Mouse (Mus musculus) adipocyte (in vitro differentiated cells): ENCODE measurements around the gene Tom1.

Source experiments
- DNase-seq: peaks from one replicate; pipeline ENCODE4 v3.0.0-alpha.2; 2016; ENCODE audit warnings: low spot score

Gene Tom1

GRCm38 (mm10) chr8:75033511-75034243 is at the start of gene Tom1:
Gene Tom1, plus strand, starts transcription at chr8:75033705.
- peak; percentile 99 for DNase-seq

GRCm38 (mm10) chr8:74987436-74987835 is 46.1 kb upstream of the Tom1 start:
- DNase-seq = no peak

- no peak for DNase-seq
These were observed 43.5 kb upstream of the Tom1 start for GRCm38 (mm10) chr8:74990021-74990420.

DNA sequence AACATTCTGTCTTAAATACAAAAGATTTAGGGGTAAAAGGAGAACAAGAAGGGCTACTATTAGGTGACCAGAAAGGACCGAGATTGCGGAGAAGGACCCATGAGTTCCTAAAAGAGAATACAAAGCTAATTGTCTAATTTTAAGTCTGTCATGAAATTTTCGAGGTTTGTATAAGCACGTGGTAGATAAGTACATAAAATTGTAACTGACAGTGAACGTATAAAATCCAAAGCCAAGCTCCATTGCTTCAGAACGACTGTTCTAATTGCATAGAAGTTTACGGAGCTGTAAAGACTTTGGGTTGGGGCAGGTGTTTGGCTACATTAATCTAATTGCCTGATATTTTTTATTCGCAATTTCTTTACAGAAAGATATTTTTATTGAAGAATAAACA is 40.4 kb upstream of the Tom1 start, which contains the start of gene Hmgxb4:
TSS of gene Hmgxb4 (plus strand) at position 276 of the 394 bp plus-strand sequence.
- DNase-seq = peak; percentile 21

GRCm38 (mm10) chr8:74993475-74994451 is 39.7 kb upstream of the Tom1 start:
- peak; percentile 91 for DNase-seq

DNA sequence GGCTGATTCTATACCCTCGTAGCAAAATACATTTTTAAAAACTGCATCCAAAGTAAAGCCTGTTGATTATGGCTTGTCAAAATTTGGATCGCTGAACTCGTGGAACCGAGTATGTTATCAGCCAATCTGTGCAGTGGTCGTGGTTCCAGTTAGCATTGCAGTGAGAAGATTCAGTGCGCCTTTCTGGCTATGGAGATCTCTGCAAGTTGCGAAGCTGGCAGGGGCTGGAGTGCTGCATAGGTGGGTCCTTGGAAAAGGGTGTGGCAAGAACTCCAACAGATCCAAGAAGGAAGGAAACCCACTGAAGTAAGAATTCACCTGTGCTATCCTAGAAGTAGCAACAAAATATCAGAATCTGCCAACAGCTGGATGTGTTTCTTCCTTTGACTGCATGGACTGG is 39.0 kb upstream of the Tom1 start:
- DNase-seq = no peak

DNA sequence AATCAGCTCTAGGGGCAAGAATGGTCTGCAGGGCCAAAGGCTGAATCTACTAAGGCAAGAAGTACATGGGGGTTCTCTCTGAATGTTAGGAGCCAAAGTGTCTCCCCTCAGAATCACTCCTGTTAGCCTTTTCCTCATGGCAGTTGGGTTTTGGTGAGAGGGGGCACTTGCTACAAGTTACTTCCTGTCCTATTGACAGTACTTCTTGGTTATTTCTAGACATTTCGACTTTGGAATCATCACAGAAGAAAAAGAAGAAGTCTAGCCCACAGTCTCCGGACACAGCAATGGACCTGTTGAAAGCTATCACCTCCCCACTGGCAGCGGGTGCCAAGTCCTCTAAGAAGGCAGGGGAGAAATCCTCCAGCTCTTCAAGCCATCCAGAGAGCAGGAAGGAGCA is 33.1 kb upstream of the Tom1 start:
- DNase-seq = no peak

DNA sequence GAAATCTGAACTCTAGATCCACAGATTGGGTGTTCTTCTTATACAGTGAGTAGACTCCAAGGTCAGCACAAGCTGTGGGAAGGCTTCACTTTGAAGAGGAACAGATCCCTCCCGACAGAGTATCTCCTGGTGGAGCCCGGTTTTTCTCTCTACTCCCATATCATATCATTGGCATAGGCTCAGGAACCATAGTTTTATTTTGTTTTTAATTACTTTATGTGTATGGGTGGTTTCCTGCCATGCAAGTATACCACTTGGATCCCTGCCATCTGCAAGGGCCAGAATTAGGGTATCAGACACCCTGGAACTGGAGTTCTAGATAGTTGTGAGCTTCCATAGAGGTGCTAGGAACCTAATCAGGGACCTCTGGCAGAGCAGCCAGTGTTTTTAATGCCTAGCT is 24.7 kb upstream of the Tom1 start:
- no peak for DNase-seq

- DNase-seq = no peak
These were observed 19.9 kb upstream of the Tom1 start for GRCm38 (mm10) chr8:75013557-75013956.

DNA sequence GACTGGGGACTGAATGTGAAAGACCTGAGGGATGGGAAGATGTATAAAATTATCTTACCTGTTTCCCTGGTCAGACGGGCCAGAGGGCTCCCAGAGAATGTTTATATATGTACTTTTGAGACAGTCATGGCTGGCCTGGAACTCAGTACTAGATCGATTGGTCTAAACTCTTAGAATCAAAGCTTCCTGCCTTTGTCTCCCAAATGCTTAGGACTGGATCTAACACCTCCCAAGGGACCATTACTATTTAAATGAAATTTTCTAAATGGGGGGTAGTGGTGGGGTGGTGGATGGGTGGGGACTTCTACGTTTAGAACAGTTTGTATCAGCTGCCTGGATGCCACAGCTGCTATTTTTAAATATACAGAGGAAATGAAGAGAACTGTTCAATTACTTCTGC is 19.5 kb upstream of the Tom1 start:
- DNase-seq = no peak

DNA sequence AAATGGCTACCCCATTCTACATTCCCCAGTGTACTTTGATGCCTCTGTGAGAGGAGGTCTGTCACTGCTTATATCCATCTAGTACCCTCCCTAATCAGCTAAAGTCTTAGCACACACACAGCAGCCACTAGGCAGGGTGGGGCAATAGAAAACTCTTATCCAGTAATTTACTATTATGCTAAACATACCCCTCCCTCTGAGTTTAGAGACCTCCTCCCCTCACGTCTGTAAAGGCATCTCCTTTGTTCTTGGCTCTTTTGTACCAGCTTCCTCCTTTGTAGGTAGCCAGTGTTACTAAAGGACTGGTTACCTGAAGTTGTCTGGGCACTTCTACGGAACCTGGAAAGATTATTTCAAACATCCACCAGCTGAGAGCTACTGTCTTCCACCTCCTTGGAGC is 17.5 kb upstream of the Tom1 start:
- no peak for DNase-seq

DNA sequence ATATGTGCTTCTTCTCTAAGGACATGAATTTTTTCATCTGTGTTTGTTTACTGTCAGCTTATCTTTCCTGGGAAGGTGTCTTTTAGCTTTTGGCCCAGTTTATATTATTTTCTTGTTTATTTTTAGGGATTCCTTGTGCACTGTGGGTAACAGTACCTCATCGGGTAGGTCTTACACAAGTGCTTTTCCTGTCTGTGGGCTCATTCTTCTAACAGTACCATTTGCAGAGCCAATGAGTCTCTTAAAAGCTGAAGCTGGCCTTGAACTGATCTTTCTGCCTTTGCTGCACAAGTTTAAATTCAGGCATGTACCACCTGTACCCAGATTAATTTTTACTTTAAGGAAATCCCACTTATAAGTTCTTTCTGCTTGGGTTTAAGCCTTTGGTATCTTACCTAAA is 17.1 kb upstream of the Tom1 start:
- DNase-seq = no peak

GRCm38 (mm10) chr8:75018274-75018972 is 15.1 kb upstream of the Tom1 start:
- DNase-seq = no peak

DNA sequence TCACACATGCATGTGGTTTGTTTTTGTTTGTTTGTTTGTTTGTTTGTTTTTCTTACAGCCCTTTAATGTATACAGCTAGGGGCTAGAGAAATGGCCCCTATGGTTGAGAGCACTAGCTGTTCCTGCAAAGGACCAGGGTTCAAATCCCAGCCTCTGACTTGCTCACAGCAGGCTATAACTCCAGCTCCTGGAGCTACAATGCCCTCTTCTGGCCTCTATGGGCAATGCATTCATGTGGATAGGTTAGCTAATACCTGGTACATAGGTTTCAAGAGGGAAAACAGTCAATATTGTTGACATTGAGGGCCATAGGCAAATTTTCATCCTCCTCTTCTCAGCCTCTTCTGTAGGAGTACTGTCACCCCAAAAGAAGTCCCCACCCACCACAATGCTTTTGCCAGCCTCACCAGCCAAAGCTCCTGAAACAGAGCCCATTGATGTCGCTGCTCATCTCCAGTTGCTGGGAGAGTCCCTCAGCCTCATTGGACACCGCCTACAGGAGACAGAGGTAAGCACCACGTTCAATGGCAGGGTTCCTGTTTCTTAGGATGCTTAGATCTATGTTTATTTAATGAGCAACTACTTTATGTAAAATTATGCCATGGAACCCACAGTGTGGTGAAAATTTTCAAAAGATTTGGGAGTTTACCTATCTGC is 9.7 kb upstream of the Tom1 start:
- DNase-seq = no peak

GRCm38 (mm10) chr8:75025809-75026208 is 7.7 kb upstream of the Tom1 start:
- no peak for DNase-seq

- no peak for DNase-seq
These were observed 3.0 kb upstream of the Tom1 start for GRCm38 (mm10) chr8:75030453-75031024.

GRCm38 (mm10) chr8:75032961-75033360 is 544 bp upstream of the Tom1 start:
- no peak for DNase-seq

DNA sequence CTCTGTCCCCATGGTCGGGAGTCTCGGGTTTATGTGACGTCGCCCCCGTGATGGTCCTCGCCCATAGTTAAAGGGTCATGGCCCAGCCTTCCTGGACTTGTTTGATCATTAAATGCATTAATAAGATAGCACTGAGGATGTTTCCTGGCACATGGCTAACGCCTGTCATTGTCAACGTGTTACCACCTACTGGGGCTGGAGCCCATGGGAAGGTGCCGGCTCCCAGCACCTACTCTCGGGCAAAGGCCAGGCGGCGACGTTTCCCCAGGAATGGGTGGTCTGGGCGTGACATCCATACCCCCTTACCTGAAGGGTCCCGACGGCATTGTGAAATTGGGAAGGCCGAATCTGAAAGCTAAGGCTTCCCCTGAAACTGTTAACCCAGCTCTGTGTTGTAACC is 780 bp downstream of the Tom1 start:
- DNase-seq = no peak

GRCm38 (mm10) chr8:75035640-75036039 is 2.1 kb downstream of the Tom1 start:
- DNase-seq = no peak

DNA sequence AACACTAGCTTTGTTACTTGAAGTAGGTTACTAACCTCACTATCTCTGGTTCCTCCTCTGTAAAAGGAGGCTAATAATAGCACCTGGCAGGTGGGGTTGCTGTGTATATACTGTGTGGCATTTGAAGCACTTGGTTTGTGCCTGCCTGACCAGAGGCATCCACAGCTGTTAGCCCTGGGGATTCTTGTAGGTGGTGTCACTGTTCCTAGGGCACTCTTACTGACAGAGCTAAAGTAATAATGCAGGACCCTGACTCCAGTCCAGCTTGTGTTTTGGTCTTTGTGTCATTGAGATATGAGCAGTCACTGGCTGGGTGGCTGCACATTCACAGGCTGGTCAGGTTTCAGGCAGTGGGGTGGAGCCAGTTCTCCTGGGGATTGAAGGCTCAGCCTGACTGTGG is 5.0 kb downstream of the Tom1 start:
- no peak for DNase-seq

DNA sequence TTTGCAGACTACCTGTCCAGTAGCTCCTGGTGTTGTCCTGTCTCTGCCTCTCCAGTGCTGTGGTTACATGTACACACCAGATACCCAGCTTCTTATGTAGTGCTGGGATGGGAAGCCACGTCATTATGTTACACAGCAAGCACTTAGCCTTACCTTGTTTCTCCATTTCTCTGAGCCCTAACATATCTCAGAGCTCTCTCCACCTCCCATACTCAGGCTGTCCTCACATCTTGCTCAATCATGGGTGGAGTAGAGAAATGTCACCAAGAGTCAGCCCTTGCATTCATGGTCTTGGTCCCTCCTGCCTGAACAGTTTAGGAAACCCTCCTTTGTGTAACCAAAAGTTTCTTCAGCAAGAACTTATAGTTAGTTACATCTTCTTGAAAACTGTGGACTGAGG is 6.2 kb downstream of the Tom1 start:
- no peak for DNase-seq

DNA sequence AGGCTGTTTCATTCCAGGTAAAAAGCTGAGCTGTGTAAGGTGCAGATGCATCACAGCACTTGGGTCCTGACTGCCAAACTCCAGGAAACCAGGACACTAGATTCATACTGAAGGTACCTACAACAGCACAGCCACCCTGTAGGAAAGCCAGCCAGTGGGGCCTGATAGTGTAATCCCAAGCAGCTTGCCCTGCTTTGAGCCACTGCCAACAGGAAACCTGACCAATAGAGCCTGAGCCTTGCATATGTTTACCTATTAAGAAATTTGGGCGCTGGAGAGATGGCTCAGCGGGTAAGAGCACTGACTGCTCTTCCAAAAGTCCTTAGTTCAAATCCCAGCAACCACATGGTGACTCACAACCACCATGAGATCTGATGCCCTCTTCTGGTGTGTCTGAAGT is 8.7 kb downstream of the Tom1 start:
- no peak for DNase-seq
